Comparison of ENCODE assay signal across 8 mouse cellular contexts in genomic region chr4:137722692-137723427, GRCm38 (mm10). TPM values are rescaled to one million over a fixed set of nuclear protein-coding genes. Genes with fewer than 3 reads are reported as not detected.
A peak's percentile ranks its signal among the peaks of the same experiment; 100 is the strongest.
DNase-seq lines count a peak whose midpoint lies in the region; ATAC-seq lines count a peak whose summit lies in the region.

No protein-coding gene starts in this region.

- ATAC-seq in limb, embryonic 11.5 days (ENCODE audit: insufficient number of reproducible peaks, low FRiP score, low TSS enrichment, low read depth), result no peak
- ATAC-seq in midbrain, embryonic 15.5 days (replicated peaks), result no peak; the same call in 1 of the 2 replicates

- DNase-seq in 3T3-L1 (ENCODE audit: low read depth, low spot score), result peak; percentile 76
- DNase-seq in ZHBTc4 (ENCODE audit: low read depth, low spot score), result peak; percentile 84
- DNase-seq in embryo, embryonic 10.5 days (ENCODE audit: low spot score), result peak; percentile 90
- peak; percentile 37 to 63 for DNase-seq in gastrocnemius, postnatal 36 days
- peak; percentile 81 for DNase-seq in kidney, adult 18-20 months
- DNase-seq in limb, embryonic 11.5 days (ENCODE audit: low spot score), result peak; percentile 86
- peak; percentile 42 to 64 for DNase-seq in spleen, postnatal 14 days (ENCODE audit: low spot score in 2 of 2)

- H3K4me2 ChIP-seq in limb, embryonic 11.5 days (ENCODE audit: low read depth, severe bottlenecking), result no peak overlapping the region; the same call in none of the 2 replicates
- H3K4me2 ChIP-seq in midbrain, embryonic 15.5 days, result peak overlapping the region; percentile 33; the same call in 1 of the 2 replicates

- no peak overlapping the region for H3K4me3 ChIP-seq in limb, embryonic 11.5 days (ENCODE audit: low read depth, low read length)
- no peak overlapping the region for H3K4me3 ChIP-seq in midbrain, embryonic 15.5 days

- H3K27ac ChIP-seq in limb, embryonic 11.5 days (replicated peaks; ENCODE audit: low read depth, low read length), result no peak overlapping the region
- no peak overlapping the region for H3K27ac ChIP-seq in midbrain, embryonic 15.5 days

- no peak overlapping the region for H3K9ac ChIP-seq in limb, embryonic 11.5 days (ENCODE audit: low read length)
- H3K9ac ChIP-seq in midbrain, embryonic 15.5 days, result no peak overlapping the region

- WGBS in limb, embryonic 11.5 days, result 19% methylated on average over 12 of the region's 12 CpGs
- WGBS in midbrain, embryonic 15.5 days, result 30% methylated on average over 12 of the region's 12 CpGs

- peaks cover 25% of the 10 kb centered on the region for H3K4me1 ChIP-seq in limb, embryonic 11.5 days (ENCODE audit: control insufficient read depth, insufficient read depth, low read length)
- H3K4me1 ChIP-seq in midbrain, embryonic 15.5 days, result peaks cover 44% of the 10 kb centered on the region

- H3K9me3 ChIP-seq in limb, embryonic 11.5 days (ENCODE audit: control insufficient read depth, low read length), result no peaks in the 10 kb centered on the region
- no peaks in the 10 kb centered on the region for H3K9me3 ChIP-seq in midbrain, embryonic 15.5 days

- intact Hi-C loops in gastrocnemius, postnatal 36 days (cut with DNase I), result loop anchor here (1.0 kb wide), 1 partner anchor 40 kb away; no protein-coding TSS in a partner anchor

- 0 out of 2 replicates have a peak, but pooled peaks cover 8% of the 10 kb centered on the region for H3K27me3 ChIP-seq in limb, embryonic 11.5 days (ENCODE audit: control insufficient read depth, insufficient read depth, low read length)
- no peaks in the 10 kb centered on the region; the same call in 1 of the 2 replicates for H3K27me3 ChIP-seq in midbrain, embryonic 15.5 days (replicated peaks)

- no peaks in the 10 kb centered on the region for H3K36me3 ChIP-seq in limb, embryonic 11.5 days (ENCODE audit: control insufficient read depth, insufficient read depth, low read length)
- no peaks in the 10 kb centered on the region for H3K36me3 ChIP-seq in midbrain, embryonic 15.5 days (replicated peaks)

RNA-seq across cellular contexts. Expression of gene Rap1gap, which starts 58.3 kb away (rescaled TPM):
- 10 to 100 TPM in 1 of 2 experiments, 1 to 10 TPM in 1; 5.4 to 10.7 TPM for total RNA-seq in gastrocnemius, postnatal 36 days (2021)
- 3.6 and 5.3 TPM in 2 replicates for polyA plus RNA-seq in limb, embryonic 11.5 days (2014; fragmentation: Nextera tagmentation; extraction: Ambion mirVana)
- 85.7 and 88.1 TPM in 2 replicates for polyA plus RNA-seq in midbrain, embryonic 15.5 days (2015; fragmentation: Nextera tagmentation; extraction: Ambion mirVana)

Comparison
In these comparisons a context has a peak if more than half of its experiments do, and no peak if none do; other contexts are left out.
1. RNA of gene Rap1gap, which starts 58.3 kb away (polyA plus RNA-seq): 85.7 to 88.1 TPM in midbrain, embryonic 15.5 days; 3.6 to 5.3 TPM in limb, embryonic 11.5 days; every median in the first group is over 10 times any median in the second.
2. Peak in every context shown above with its lines, with median percentiles within 50 percentile points of each other: DNase-seq.